Mouse (Mus musculus) cortical plate, adult 2 months (tissue): ENCODE measurements around the gene Plb1. TPM values are rescaled to one million over a fixed set of nuclear protein-coding genes. Genes with fewer than 3 reads are reported as not detected.

Source experiments
- H3K27ac ChIP-seq: fragments of 200-500 bp; 2 replicates; pipeline ENCODE4 v1.5.1; 2012; ENCODE audit warnings: low read length, control low read depth, inconsistent platforms; ENCODE audit not compliant: insufficient read depth
- H3K4me1 ChIP-seq: fragments of 200-500 bp; 2 replicates; pipeline ENCODE4 v1.6.1; 2011; ENCODE audit warnings: low read length; ENCODE audit not compliant: control insufficient read depth, insufficient read depth
- H3K4me3 ChIP-seq: fragments of 200-500 bp; 2 replicates; pipeline ENCODE4 v1.5.1; 2011; ENCODE audit warnings: mild to moderate bottlenecking, low read length, control low read depth; ENCODE audit not compliant: insufficient read depth
- CTCF ChIP-seq: fragments of 200-500 bp; IDR thresholded peaks from 2 replicates; pipeline ENCODE4 v1.5.1; 2011; ENCODE audit warnings: mild to moderate bottlenecking, control low read depth, low read length; ENCODE audit not compliant: insufficient read depth; ENCODE audit errors: extremely low read depth
- POLR2A ChIP-seq: fragments of 200-500 bp; IDR thresholded peaks from 2 replicates; pipeline ENCODE4 v1.6.1; 2011; ENCODE audit warnings: mild to moderate bottlenecking, low read length, control low read depth; ENCODE audit not compliant: insufficient read depth; ENCODE audit errors: extremely low read depth
- polyA plus RNA-seq: library from polyadenylated mRNA; depleted of rRNA; stranded (reverse); fragments of >200 nt; gene quantifications from 2 replicates; pipeline ENCODE4 v1.2.3, GENCODE M21; 2012

The Plb1 gene
- polyA plus RNA-seq, 1 experiment, result 5.0 TPM

DNA sequence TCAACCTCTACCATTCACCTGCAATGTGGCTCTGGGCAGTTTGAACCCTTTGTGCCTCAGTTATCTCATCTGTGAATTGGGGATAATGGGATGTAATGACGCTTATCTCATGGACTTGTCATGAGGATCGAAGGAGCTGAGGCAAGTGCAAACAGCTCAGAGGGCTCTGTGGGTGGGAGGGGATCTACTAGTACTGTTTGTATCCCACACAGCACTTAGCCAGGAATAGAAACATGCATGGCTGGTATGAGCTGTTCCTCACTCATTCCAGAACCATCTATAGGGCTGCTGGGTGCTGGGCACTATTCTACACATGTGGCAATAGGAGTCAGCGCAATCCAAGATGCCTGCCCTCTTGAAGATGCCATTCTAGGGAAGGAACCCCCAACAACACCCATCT is 32.9 kb upstream of the Plb1 start:
- TF ChIP-seq CTCF (no peak), POLR2A (no peak)
- Histone ChIP-seq H3K27ac (no peak overlapping the region), H3K4me1 (no peaks in the 10 kb centered on the region), H3K4me3 (no peak overlapping the region)

DNA sequence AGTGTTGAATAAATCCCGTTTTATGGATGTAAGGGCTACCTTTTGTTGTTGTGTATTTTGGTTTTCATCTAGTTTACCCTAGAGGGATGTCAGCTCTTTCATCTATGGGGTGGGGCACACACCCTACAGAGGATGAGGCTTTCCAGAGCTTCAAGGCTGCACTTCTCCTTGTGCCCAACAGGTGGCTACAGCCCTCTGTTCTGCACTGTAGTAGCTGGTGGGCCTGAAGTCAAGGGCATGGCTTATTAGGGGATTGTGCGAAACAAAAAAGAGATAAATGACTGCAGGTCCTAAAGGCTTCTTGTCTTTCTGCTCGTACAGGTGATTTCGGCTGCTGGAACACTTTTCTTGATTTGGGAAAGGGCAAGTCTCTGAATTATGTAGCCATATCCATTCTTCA is 27.9 kb upstream of the Plb1 start:
- no peak overlapping the region for H3K4me3 ChIP-seq

DNA sequence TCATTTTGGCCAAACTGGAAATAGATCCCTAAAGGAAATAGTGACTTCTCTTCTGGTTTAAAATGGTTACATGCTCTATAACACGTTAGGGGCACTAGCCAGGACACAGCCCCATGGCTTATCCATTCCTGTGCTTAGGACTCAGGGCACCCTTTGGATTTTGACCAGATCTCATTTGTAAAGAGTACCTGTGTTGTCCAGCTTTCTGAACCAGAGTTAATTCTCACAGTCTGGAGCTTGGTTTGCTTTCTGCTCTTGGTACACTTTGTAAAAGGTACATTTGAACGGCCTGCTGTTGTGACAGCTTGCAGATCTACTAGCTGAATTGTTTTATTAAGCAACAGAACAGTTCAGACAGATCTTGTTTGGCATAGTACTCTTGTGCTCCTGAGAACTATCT is 25.8 kb upstream of the Plb1 start:
- H3K27ac ChIP-seq, result no peak overlapping the region
- no peak overlapping the region for H3K4me3 ChIP-seq
- no peak for TF ChIP-seq CTCF
- TF ChIP-seq POLR2A, result no peak
- H3K4me1 ChIP-seq, result no peaks in the 10 kb centered on the region

More for the DNA sequence above, 27.9 kb upstream of the Plb1 start:
- TF ChIP-seq POLR2A (no peak), CTCF (peak; percentile 46)
- no peaks in the 10 kb centered on the region for H3K4me1 ChIP-seq
- H3K27ac ChIP-seq, result no peak overlapping the region

DNA sequence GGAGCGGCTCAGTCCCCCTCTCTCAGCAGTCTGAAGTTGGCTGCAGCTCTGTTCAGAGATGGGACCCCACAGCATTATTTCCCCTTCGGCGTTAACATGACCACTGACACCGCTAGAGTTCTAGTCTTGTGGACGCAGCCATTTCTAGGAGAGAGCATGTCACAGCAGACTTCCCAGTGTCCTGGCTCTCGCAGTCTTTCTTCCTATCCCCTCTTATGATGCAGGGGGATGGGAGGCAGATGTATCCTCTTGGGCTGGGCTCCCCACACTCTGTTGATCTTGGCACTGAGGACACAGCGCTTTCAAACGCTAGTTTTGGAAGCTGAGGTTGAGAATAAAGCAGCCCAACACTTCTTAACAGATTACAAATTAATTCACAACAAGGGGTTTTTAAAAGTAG is 24.0 kb upstream of the Plb1 start:
- Histone ChIP-seq H3K4me3 (no peak overlapping the region), H3K4me1 (no peaks in the 10 kb centered on the region), H3K27ac (no peak overlapping the region)
- TF ChIP-seq POLR2A, result no peak

DNA sequence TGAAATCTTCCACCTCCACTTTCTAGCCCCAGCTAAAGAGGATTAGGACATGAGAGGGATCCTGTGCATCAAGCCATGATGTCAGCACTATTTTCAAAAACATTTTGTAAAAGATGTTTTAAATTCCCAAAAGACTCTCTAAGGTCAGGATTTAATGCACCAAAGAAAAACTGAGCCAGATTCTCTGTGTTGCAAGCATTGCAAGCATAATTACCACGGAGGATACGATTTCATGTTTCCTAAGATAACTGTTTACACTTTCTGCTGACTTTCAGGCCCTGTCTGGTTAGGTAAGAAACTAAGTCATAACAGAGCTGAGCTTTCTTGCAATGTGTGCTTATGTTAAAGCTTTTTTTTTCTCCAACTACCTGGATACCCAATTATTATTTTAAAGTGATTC is 21.5 kb upstream of the Plb1 start:
- H3K4me1 ChIP-seq, result no peaks in the 10 kb centered on the region

DNA sequence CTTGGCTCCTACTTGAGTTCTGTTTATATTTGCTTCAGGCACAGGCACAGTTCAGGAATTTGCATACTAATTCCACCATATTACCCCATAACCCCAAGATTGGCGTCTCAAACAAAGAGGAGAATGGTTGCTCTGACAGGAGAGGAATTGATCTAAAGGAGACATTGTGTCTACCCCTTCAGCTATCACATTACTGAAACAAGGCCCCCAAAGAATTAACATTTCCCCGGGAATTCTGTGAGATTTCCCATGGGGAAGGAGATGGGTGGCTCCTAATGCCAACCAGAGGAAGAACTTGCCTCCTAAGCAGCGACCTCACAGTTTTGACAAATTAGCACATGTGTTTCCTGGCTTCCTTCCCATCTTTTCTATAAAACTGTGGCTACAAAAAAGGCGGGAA is 18.8 kb upstream of the Plb1 start:
- H3K4me3 ChIP-seq, result no peak overlapping the region
- H3K4me1 ChIP-seq, result no peaks in the 10 kb centered on the region
- TF ChIP-seq CTCF (no peak), POLR2A (no peak)
- no peak overlapping the region for H3K27ac ChIP-seq

More for the DNA sequence above, 21.5 kb upstream of the Plb1 start:
- TF ChIP-seq POLR2A, result no peak
- no peak for TF ChIP-seq CTCF
- no peak overlapping the region for H3K27ac ChIP-seq
- no peak overlapping the region for H3K4me3 ChIP-seq

DNA sequence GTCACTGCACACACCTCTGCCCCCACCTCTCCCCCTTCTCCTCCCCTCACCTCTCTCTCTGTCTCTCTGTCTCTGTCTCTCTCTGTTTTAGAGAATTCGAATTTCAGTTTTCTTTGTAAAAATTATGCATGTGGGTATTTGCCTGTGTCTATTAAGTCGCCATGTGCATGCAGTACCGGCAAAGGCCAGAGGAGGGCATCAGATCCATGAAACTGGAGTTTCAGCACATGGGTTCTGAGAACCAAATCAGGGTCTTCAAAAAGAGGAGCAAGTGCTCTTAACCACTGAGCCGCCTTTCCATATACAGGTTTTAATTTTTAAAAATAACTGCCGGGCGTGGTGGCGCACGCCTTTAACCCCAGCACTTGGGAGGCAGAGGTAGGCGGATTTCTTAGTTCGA is 17.0 kb upstream of the Plb1 start:
- no peaks in the 10 kb centered on the region for H3K4me1 ChIP-seq
- H3K27ac ChIP-seq, result no peak overlapping the region
- TF ChIP-seq POLR2A, result no peak
- peak; percentile 35 for TF ChIP-seq CTCF
- no peak overlapping the region for H3K4me3 ChIP-seq

DNA sequence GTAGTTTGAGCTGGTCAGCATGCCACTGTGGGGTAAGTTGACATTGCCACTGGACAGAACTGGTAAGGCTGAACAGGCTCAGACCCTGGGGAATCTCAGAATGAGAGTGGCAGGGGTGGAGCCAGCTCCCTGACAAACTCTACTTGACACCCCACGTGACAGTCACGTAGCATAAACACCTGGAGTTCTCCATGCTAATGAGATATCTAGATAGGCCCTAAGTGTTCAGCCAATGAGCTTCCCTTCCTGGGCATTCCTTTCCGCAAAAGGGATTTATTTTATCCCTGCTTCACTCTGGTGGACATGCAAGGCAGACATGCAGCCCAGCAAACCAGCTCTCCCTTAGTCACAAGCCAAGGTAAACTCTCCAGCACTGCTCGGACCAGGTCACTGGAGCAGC is 16.0 kb upstream of the Plb1 start:
- H3K4me3 ChIP-seq, result no peak overlapping the region
- TF ChIP-seq POLR2A, result no peak
- no peak for TF ChIP-seq CTCF
- H3K27ac ChIP-seq, result no peak overlapping the region
- no peaks in the 10 kb centered on the region for H3K4me1 ChIP-seq

DNA sequence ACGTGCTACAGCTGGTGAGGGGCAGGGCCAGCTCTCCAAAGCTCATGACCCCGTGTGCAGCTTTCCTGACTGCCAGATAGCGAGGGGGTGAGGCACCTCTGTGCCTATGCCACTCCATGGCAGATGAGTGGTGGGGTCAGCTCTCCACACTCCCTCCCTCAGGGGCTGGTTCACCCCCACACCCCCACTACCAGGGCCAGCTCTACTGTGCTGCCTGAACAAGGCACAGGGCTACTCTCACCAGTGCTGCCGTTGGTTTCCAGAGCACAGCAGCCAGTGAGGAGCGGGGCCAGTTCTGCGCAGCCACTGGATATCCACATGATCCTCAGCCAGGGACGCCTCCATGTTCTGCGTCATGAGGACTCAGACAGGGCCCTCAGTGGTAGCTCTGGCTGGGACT is 15.0 kb upstream of the Plb1 start:
- no peak for TF ChIP-seq POLR2A
- no peaks in the 10 kb centered on the region for H3K4me1 ChIP-seq

DNA sequence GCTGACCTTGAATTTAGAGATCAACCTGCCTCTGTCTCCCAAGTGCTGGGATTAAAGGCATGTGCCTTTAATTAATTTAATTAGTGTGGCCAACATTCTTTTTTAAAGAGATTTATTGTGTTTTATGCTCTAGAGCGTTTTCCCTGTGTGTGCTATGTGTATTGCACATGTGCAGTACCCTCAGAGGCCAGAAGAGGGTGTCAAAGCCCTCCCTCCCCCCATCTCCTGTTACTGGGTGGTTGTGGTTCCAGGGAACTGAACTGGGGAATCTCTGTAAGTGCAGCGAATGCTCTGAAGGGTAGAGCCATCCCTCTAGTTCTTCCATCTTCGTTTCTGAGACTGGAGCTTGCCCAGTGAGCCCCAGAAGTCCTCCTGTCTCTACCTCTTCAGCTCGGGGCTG is 2.1 kb upstream of the Plb1 start:
- 0 out of 2 replicates have a peak, but pooled peaks have one; percentile 11 for TF ChIP-seq CTCF
- no peak for TF ChIP-seq POLR2A
- no peak overlapping the region for H3K27ac ChIP-seq
- no peak overlapping the region for H3K4me3 ChIP-seq
- H3K4me1 ChIP-seq, result no peaks in the 10 kb centered on the region

More for the DNA sequence above, 15.0 kb upstream of the Plb1 start:
- Histone ChIP-seq H3K27ac (no peak overlapping the region), H3K4me3 (no peak overlapping the region)

DNA sequence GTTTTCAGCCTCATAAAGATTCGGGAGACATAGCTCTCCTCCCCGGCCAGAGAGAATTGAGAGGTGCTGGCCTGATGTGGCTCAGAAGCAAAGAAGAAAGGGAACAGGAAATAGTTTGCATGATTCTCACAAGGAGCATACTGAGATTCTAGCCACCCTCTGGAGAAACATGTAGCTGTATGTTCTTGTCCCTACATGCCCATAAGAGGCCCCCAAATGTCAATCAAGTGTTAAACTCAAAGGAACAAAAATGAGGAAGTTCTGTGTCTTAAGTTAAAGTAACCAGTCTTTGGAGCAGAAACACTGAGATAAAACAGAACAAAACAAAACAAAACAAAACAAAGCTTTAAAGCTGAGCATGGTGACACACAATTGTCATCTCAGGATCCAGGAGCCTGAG is 6.8 kb downstream of the Plb1 start:
- Histone ChIP-seq H3K4me1 (no peaks in the 10 kb centered on the region), H3K4me3 (no peak overlapping the region), H3K27ac (no peak overlapping the region)
- TF ChIP-seq CTCF, result no peak
- no peak for TF ChIP-seq POLR2A
